Mouse (Mus musculus) myocyte (in vitro differentiated cells): ENCODE data around the gene Nudt14.

Source experiments
- CEBPB ChIP-seq: IDR thresholded peaks from 2 replicates; pipeline ENCODE4 v1.6.1; 2011; ENCODE audit warnings: mild to moderate bottlenecking, moderate library complexity; ENCODE audit not compliant: poor library complexity, insufficient read depth, severe bottlenecking
- E2F4 ChIP-seq: IDR thresholded peaks from one replicate; pipeline ENCODE4 v1.6.1; 2011; ENCODE audit warnings: mild to moderate bottlenecking, control low read depth, moderate library complexity; ENCODE audit not compliant: insufficient read depth
- MAX ChIP-seq: IDR thresholded peaks from one replicate; pipeline ENCODE4 v1.6.1; 2011; ENCODE audit warnings: low read depth, mild to moderate bottlenecking, control low read depth
- MYOD1 ChIP-seq, 3 experiments: IDR thresholded peaks; one replicate each; pipeline ENCODE4 v1.6.1; 2011; ENCODE audit warnings: control low read depth in 2 of 3, low read depth in 2 of 3, mild to moderate bottlenecking in 2 of 3, moderate library complexity in 1 of 3; ENCODE audit not compliant: insufficient read length in 2 of 3, control insufficient read depth in 1 of 3
- MYOG ChIP-seq, 3 experiments: IDR thresholded peaks; one replicate each; pipeline ENCODE4 v1.6.1; 2011; ENCODE audit warnings: control low read depth in 2 of 3, low read depth in 2 of 3, mild to moderate bottlenecking in 2 of 3; ENCODE audit not compliant: insufficient read length in 2 of 3, control insufficient read depth in 1 of 3, insufficient read depth in 1 of 3
- POLR2A ChIP-seq: IDR thresholded peaks from one replicate; pipeline ENCODE4 v1.6.1; 2011; ENCODE audit warnings: low read depth, mild to moderate bottlenecking, control low read depth, moderate library complexity; ENCODE audit not compliant: insufficient read length
- POLR2AphosphoS2 ChIP-seq: IDR thresholded peaks from one replicate; pipeline ENCODE4 v1.6.1; 2011; ENCODE audit warnings: low read depth, control low read depth; ENCODE audit not compliant: insufficient read length
- SRF ChIP-seq: IDR thresholded peaks from one replicate; pipeline ENCODE4 v1.6.1; 2011; ENCODE audit warnings: low read depth; ENCODE audit not compliant: control insufficient read depth, insufficient read length
- TCF12 ChIP-seq: IDR thresholded peaks from one replicate; pipeline ENCODE4 v1.6.1; 2011; ENCODE audit warnings: mild to moderate bottlenecking, control low read depth; ENCODE audit not compliant: poor library complexity, insufficient read depth, severe bottlenecking
- TCF3 ChIP-seq: IDR thresholded peaks from one replicate; pipeline ENCODE4 v1.6.1; 2011; ENCODE audit warnings: low read depth, control low read depth; ENCODE audit not compliant: insufficient read length
- USF1 ChIP-seq: IDR thresholded peaks from one replicate; pipeline ENCODE4 v1.6.1; 2011; ENCODE audit warnings: low read depth, mild to moderate bottlenecking, control low read depth, moderate library complexity

- no peak for TF ChIP-seq POLR2A
- TF ChIP-seq TCF12, result no peak
- no peak for TF ChIP-seq E2F4
- TF ChIP-seq MYOG (IDR thresholded peaks at IDR 0.05; ENCODE audit: control insufficient read depth in 1 of 3, insufficient read depth in 1 of 3, insufficient read length in 2 of 3, low read depth in 2 of 3), result no peak
- TF ChIP-seq CEBPB, result no peak
- TF ChIP-seq POLR2AphosphoS2, result no peak
- no peak for TF ChIP-seq MAX
- no peak for TF ChIP-seq USF1
- TF ChIP-seq SRF, result peak; percentile 77
- TF ChIP-seq MYOD1 (IDR thresholded peaks at IDR 0.05; ENCODE audit: control insufficient read depth in 1 of 3, insufficient read length in 2 of 3, low read depth in 2 of 3), result no peak
- no peak for TF ChIP-seq TCF3
These were observed 9.3 kb downstream of the Nudt14 start for GRCm38 (mm10) chr12:112932647-112933046.
